Mouse (Mus musculus) left cerebral cortex, adult 9 months (tissue): ENCODE measurements around the gene Usp10.

Experiments used
- DNase-seq, 2 experiments: peaks; one replicate each; pipeline ENCODE4 v3.0.0; 2022; ENCODE audit warnings: low spot score in 2 of 2

Gene Usp10

DNA sequence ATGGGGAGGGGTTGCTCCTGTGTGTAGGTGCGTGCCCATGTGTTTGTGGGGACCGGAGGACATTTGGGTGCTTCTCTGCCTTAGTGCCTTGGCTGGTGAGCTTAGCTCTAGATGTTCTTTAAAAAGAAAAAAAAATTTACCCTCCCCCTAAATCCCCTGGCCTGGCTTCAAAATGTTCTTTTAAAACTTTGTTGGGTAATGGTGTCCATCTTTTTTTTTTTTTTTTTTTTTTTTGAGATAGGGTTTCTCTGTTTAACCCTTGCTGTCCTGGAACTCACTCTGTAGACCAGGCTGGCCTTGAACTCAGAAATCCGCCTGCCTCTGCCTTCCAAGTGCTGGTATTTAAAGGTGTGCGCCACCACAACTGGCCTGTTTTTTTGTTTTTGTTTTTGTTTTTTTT is 5.1 kb downstream of the Usp10 start:
- no peak for DNase-seq

DNA sequence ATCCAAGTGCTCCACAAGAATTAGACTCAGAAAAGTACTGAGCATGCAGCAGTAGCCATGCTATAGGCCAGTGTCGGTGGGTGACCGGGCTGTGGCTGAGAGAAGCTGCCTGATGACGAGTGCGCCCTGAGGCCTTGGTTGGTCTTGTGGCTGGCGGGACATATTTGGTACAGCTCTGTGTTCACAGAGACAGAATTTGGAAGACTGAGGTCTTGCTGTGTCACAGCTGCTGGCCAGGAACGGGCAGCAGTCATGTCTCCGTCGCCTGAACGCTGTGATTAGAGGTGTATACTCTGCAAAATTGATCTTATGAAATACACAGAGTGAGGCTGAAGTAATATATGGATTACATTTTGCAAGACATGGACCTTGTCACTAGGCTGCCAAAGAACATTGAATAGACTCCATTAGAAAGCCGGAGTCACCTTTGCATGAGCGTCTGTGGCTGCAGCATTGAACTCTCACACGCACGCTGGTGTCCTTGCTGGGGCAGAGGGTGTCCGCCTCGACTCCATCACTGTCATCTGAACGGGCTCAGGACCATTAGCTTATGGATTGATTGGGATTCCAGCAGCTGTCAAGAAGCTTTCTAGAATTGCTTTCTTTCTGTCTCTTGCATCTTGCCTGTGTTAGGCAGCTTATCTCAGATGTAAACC is 6.2 kb downstream of the Usp10 start:
- DNase-seq: no peak

DNA sequence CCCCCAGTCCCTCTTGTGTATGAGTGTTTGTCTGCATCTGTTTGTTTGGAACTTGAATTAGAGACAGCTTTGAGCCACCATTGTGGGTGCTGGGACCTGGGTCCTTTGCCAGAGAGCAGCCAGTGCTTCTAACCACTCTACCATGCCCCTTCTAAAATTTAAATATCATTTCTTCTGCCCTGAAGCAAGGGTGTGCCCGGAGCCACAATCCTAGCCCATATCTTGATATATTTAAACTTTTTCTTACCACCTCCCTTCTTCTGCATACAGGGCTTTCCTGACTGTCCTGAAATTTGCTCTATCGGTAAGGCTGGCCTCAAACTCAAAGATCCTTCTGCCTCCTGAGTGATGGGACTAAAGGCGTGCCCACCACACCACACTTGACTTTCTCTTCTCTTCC is 7.3 kb downstream of the Usp10 start:
- DNase-seq: no peak

DNA sequence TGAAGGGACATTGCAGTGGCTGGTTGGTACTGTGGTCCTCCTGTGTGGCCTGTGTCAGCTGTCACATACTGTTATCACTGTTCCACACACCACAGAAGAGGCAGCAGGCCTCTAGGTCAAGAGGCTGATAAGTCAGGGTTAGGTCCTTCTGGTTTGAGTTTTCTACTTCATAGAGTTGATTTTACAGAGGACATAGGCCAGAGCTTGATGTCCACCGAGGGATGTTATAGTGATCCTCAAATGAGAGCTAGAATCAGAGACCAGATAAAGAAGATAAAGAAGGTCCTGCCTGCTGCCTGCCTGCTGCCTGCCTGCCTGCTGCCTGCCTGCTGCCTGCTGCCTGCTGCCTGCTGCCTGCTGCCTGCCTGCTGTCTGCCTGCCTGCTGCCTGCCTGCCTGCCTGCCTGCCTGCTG is 8.0 kb downstream of the Usp10 start:
- DNase-seq: no peak

DNA sequence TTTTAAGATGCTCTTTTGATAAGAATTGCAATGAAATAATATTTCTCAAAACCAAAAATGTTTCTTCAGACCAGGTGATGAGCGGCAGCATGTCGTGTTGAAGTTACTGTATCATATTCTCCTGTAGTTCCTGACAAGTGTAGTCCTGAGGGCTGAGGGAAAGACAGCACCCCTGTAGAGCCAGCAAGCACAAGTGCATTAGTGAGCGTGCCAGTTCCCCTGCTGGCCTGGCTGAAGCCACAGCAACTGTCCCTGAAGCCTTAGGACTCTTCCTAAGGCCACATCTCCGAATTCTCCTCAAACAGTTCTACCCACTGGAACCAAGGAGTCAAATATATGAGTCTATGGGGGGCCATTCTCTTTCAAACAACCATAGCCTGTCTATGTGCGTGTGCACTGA is 13.1 kb downstream of the Usp10 start:
- no peak for DNase-seq

DNA sequence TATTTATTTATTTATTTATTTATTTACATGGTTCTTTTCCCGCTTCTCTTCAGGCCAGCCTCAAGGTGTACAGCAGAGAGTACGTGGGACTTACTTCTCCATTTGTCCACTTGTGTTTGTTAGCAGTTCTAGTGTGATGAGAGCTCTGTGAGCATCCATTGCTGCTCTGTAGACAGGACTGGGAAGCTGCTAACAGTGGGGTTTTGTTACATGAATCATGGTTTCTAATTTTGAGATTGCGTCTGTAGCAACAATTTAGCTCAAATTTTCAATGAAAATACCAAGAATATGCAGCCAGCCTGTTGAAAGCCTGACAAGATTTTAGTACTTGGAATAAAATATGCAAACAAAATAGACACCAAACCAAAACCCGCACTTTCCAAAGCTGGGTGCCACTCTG is 15.3 kb downstream of the Usp10 start:
- DNase-seq: peak in 1 of 2 experiments; percentile 19

DNA sequence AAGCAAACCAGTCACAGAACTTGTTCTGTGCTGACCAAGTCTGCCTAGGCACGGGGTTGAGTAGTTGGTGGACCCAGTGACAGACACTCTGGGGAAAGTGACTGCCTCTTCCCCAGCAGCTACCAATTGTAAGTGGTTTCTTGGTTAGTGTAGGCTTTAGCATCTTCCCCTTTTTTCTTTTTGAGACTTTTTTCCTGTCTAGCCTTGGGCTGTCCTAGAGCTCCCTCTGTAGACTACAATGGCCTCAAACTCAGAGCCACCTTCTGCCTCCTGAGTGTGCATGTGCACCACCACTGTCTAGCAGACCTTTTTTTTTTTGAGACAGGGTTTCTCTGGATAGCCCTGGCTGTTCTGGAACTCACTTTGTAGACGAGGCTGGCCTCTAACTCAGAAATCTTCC is 16.3 kb downstream of the Usp10 start:
- peak in 1 of 2 experiments; percentile 32 for DNase-seq

DNA sequence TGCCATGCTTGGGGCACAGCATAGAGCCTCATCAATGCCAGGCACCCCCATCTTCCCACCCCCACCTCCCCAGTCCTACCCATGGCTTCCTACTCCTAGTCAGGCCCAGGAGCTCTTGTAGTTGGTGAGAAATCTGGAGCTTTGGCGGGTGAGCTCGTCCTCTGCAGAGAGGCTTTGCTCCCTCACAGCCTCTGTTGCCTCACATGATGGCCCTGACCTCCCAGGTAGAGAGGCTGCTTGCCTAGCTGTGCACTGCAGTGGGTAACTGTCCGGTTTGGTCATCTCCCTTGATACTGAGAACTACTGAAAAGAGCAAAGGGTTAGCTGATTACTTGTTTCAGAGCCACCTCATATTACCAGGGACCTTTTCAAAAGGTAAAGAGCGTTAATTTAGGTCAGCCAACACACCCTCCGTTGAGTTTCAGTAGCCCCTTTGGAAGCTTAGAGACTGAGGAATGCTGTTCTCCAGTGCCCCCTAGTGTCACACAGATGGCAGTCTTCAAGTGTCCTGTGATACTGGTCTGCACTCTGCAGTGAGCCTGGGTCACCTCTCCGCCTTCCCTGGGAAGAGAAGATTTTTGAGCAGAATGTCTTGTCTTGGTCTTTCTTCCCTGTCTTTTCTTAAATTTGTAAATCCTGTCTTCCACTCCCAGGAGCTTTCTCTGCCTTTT is 17.4 kb downstream of the Usp10 start:
- no peak for DNase-seq

DNA sequence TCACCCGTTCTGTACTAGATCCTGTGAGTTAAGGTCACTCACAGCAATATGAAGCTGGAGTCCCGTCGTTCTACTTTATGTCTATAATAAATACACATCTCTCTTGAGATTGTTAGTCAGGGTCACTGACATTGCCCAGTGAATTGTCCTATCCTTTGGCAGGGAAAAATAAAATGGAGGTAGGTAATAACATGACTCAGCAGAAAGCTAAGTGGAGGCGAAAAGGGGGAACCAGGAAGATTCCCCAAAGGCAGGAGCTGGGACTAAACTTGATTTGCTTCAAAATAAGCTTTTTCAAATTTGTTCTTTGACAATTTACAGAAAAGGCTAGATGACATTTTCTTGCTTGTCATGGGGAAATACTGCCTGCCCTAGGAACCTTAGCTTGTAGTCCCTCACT is 21.2 kb downstream of the Usp10 start:
- DNase-seq: no peak

DNA sequence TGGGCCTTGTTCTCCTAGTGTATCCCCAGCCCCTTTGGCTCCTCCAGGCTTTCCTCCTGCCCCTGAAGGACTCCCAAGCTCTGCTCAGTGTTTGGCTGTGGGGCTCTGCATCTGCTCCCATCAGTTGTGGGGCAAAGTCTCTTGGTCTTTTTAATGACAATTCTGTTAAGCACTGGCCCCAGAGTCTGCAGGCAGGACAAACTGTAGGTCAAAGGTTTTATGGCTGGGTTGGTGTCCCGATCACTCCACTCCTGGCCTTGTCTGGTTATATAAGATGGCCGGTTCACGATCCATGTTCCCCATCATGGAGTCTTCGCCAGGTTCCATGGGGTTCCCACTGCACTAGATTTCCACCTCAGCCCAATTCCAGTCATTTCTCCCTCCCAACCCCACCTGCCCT is 23.5 kb downstream of the Usp10 start:
- no peak for DNase-seq

DNA sequence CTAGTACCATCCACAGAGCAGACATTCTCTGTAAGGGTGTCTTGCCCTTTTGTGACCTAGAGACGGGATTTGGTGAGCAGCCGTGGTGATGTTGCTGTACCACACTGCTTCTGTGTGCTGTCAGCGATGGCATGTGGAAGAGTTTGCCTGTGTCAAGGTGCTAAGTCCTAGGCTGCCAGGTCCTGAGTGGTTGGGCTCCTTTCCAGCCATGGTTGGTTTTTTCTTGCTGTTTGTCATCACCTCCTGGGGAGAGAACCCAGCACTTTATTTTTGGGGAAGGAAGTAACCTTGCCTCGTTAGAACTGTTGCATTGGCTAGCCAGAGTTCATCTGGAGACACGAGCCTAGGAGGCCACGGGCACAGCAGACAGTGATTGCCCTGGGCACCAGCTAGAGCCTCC is 25.4 kb downstream of the Usp10 start:
- no peak for DNase-seq

DNA sequence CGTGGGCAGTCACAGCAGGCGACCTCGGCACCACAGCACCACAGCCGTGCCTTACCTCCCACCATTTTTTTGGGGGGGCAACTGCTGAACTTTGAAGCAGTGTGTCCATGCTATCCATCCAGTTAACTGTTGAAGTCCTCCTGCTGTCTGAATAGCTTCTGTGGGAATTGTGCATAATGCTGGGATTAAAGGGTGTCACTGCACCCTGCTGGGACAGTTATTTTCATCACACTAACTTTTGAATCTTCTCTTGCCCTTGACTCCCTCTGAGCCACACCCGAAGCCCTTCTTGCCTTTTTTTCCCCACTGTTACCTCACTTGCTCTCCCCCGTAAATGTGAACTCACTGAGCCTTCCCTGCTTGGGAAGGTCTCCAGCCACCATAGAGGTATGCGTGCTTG is 28.3 kb downstream of the Usp10 start:
- DNase-seq: no peak

DNA sequence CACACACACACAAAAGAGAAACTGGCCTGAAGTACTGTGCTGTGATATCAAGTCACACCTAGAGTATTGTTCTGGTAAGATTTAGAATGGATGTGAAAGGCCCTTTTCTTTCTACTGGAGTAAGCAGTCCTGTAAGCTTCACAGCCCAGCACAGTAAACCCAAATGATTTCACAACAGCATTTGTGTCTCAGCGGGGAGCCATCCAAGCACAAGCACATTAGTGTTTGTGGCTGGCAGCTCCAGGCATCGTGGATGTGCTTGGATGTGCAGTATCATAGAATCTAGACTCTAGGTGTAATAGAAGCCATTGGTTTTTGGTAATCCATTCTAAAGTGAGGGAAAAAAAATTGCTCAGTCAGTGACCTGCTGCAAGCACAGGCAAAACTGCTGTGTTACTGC is 29.2 kb downstream of the Usp10 start:
- DNase-seq: no peak

DNA sequence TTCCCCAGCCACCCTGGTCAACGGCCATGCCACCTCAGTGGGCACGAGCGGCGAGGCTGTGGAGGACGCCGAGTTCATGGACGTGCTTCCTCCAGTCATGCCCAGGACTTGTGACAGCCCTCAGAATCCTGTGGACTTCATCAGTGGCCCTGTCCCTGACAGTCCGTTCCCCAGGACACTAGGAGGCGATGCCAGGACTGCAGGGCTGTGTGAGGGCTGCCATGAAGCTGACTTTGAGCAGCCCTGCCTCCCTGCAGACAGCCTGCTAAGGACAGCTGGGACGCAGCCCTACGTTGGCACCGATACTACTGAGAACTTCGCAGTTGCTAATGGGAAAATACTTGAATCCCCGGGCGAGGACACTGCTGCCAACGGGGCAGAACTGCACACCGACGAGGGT is 31.3 kb downstream of the Usp10 start:
- DNase-seq: no peak

DNA sequence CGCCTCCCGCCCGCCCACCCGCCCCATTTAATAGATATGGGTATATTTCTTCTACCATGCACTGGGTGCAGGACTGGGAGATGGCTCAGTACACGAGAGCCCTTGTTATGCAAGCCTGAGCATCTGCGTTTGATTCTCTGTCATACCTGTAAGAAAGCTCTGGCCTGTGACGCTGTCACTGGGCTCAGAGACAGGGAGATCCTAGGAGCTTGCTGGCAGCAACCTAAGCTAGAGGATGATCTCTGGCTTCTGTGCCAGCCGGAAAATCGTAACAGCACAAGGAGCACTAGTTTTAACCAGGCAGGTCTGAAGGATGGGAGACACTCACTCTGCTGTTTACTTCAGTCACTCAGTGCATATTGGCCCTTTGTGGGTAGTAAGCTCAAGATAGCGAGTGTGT is 33.5 kb downstream of the Usp10 start:
- no peak for DNase-seq

DNA sequence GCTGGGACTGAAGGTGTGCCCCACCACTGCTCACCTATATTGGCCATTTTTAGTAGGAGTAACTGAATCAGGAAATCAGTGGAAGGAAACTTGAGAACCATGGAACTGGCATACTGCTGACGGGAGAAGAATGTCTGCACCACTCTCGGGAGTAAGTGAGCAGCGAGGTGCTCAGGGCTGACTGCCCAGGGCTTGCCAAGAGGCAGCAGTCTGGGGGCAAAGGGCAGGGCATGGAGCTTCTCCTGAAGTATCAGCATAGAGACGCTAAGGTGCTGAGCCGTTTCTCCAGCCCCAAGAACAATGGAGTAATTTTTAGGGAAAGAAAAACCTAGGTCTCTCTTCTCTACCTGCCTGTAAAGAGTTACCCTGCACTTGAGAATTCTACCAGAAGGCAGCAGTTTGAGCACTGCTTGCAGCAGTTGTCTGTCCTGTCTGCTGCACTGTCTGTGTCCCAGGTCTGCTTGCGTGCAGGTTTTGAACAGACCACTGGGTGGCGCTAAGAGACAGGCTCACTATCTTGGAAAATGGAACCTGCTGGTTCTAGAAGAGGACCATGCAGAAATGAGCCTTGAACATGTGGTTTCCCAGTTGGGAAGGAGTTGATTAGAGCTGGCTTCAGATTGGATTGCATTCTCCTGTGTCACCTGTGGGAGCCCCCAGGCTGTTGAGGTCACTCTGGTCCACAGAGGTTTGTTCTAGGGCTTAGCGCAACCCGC is 34.1 kb downstream of the Usp10 start:
- DNase-seq: peak in 1 of 2 experiments; percentile 82

DNA sequence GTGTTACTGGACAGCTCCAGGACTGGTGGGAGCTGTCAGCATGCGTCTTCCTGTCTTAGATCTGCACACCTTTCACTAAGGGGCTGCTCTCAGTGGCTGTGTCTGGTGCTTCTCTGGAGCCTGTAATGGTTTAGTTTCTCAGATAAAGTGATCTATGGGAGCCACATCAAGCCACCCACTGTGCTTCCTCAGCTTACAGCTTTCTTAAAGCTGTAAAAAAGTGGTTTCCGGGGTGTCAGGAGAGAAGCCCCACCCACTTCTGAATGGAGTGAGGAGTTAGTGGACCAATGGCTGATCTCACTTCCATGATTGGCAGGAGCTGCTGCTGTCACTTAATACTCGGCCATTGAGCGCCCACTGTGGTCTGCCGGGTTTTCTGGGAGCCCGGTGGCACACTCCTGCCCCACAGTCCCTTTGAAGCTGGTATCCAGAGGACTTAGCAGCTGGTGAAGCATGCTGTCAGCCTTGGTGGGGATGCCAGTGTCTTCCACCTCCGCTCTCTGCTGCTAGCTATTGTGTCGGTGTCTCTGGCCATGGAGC is 36.2 kb downstream of the Usp10 start:
- no peak for DNase-seq

DNA sequence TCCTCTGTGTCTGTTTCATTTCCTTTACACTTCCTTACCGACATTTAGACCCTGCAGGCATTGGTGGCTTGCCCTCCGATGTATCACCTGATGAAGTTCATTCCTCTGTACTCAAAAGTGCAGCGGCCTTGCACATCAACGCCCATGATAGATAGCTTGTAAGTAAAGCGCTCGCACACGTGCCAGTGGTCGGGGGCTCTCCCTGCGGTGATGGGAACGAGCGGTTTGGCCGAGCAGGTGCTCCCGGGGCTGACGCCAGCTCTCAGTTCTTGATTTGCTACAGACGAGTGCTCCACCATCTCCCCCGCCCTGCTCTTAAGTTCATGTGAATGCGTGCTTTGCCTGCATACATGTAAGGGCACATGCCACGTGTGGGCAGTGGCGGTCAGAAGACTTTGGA is 37.5 kb downstream of the Usp10 start:
- DNase-seq: no peak

DNA sequence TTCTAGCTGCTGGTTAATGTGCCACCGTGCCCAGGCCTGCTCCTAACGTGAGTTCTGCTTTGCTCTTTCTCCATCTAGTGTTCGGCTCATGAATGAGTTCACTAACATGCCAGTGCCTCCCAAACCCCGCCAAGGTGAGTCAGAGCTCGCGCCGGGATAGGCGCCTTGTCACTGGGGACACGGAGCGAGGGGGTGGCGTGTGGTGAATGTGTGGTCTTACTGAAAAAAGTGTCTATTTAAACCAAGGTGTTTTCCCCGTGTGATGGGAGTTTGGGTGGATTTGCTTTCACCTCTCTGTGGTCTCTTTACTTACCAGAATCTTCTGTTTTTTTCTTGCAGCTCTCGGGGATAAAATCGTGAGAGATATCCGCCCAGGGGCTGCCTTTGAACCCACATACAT is 38.2 kb downstream of the Usp10 start:
- peak in 1 of 2 experiments; percentile 46 for DNase-seq

DNA sequence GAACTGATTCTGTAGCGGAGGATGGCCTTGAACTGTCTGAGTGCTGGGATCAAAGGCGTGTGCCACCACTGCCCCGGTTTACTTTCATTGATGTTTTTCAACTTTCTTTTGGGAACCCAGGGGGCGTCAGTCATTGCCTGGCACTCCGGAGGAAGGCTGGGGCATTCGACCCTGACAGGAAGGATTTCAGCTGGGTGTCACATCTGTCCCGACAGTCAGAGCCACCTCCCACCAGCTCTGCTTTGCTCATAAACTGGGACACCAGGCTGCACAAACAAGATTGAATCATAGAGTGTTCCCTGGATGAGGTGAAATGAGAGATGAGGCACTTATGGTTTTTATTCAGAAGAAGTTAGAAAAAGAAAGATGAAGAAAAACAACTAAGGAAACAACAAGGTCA is 42.1 kb downstream of the Usp10 start:
- no peak for DNase-seq

DNA sequence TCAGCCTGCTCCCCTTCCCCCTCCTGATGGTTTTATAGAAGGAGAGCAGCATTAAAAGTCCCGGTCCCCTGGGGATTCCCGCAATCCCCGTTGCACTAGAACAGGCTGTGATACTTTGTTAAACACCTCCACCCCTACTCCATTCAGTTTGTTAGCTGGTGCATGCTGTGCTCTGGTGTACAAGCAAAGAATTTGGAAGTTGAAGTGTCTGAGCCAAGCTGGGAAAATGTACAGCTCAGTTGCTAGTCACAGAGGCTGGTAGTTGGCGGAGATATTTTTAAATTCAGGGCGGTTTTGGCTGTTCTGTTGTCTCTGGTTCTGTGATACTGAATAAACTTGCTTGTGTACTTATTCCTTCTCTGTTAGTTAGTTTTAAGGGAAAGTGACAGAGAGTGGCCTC is 42.6 kb downstream of the Usp10 start:
- peak; percentile 57 to 77 for DNase-seq

DNA sequence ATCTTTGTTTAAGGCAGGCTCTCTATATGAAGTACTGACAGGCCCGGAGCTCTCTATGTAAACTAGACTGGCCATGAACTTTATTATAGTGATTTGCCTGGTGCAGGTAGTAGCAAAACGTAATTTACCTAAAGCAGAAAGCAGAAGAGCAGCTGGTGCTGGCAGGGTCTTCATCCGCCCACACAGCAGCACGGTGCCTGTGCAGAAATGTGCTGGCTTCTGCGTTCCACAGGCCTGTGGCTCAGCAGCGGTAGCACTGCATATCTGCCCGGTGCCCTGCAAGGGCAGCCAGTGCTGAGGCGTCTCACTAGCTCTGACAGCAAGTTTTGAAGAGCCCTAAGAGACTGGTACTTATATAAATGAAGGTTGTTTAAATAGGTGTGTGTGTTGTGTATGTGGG is 45.2 kb downstream of the Usp10 start:
- DNase-seq: peak in 1 of 2 experiments; percentile 46

DNA sequence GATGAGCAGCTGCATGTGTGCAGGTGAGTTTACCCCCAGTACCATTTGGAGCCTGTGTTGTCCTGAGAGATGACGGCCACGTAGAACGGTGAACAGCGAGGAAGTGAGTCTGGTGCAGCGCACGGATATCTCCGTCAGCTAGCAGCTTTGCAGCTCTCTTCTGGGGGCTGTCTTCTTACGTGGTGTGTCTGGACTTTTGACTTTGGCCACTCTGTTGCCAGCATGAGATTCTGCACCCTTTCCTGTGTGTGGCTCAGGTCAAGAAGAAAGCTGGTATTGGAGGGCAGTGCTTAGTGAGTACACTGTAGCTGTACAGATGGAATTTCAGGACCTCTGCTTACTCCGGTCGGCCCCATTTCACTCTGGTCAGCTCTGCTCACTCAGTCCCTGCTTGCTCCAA is 47.9 kb downstream of the Usp10 start:
- DNase-seq: no peak
